ENCODE assay signal across 8 mouse cellular contexts in the genomic region with DNA sequence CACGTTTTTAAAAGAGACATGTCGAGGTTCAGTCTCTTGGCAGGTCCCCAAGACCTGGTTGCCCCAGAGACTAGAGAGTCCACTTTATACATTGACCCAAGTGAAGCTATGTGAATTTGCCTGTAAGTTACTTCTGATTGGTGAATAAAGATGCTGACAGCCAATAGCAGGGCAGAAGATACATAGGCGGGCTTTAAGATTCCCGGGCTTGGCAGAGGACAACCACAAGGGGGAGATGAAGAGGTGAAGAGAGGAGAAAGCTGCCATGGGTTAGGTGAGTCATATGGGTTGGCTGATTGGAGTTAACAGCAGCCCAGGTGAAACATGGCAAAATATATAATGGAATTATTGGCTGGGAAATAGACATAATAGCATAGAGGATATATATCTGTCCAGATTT. TPM values are rescaled to one million over a fixed set of nuclear protein-coding genes. Genes with fewer than 3 reads are reported as not detected.
DNase-seq lines count a peak whose midpoint lies in the region; ATAC-seq and TF ChIP-seq lines count a peak whose summit lies in the region.

No protein-coding gene starts in this region.

- no peak for TF ChIP-seq POLR2A in ES-Bruce4 (IDR thresholded peaks at IDR 0.05; ENCODE audit: insufficient read depth, low read length)
- TF ChIP-seq POLR2A in lung, adult 2 months (IDR thresholded peaks at IDR 0.05; ENCODE audit: borderline replicate concordance, extremely low read depth, low read depth, low read length): no peak

- no peaks in the 10 kb centered on the region for H3K9me3 ChIP-seq in ES-Bruce4 (replicated peaks; ENCODE audit: control insufficient read depth, insufficient read depth, low read length, poor library complexity, severe bottlenecking)
- no peaks in the 10 kb centered on the region for H3K9me3 ChIP-seq in embryonic facial prominence, embryonic 11.5 days (replicated peaks; ENCODE audit: control insufficient read depth, low read length)
- no peaks in the 10 kb centered on the region for H3K9me3 ChIP-seq in heart, embryonic 12.5 days (replicated peaks)

- no peaks in the 10 kb centered on the region for H3K36me3 ChIP-seq in ES-Bruce4 (ENCODE audit: control insufficient read depth, insufficient read depth, low read length, poor library complexity, severe bottlenecking)
- H3K36me3 ChIP-seq in embryonic facial prominence, embryonic 11.5 days (replicated peaks; ENCODE audit: control insufficient read depth, insufficient read depth, low read depth, low read length): no peaks in the 10 kb centered on the region
- peaks cover 11% of the 10 kb centered on the region for H3K36me3 ChIP-seq in heart, embryonic 12.5 days

- no peak overlapping the region for H3K4me3 ChIP-seq in ES-Bruce4 (ENCODE audit: low read depth, low read length)
- no peak overlapping the region for H3K4me3 ChIP-seq in embryonic facial prominence, embryonic 11.5 days (ENCODE audit: low read depth, low read length)
- no peak overlapping the region for H3K4me3 ChIP-seq in heart, embryonic 12.5 days
- H3K4me3 ChIP-seq in lung, adult 2 months (replicated peaks; ENCODE audit: extremely low read depth, low read depth, low read length): no peak overlapping the region

- TF ChIP-seq CTCF in ES-Bruce4 (IDR thresholded peaks at IDR 0.05; ENCODE audit: low read depth, low read length): peak; percentile 34
- peak; percentile 58 for TF ChIP-seq CTCF in lung, adult 2 months (IDR thresholded peaks at IDR 0.05; ENCODE audit: insufficient read depth, low read length)

- no peak for ATAC-seq in embryonic facial prominence, embryonic 11.5 days (replicated peaks; ENCODE audit: insufficient number of reproducible peaks, low FRiP score, low TSS enrichment, low read depth)
- ATAC-seq in heart, embryonic 12.5 days (ENCODE audit: insufficient number of reproducible peaks, low FRiP score): peak; percentile 36; the same call in 1 of the 2 replicates

- no peak overlapping the region for H3K9ac ChIP-seq in ES-Bruce4 (ENCODE audit: low read depth, poor library complexity, severe bottlenecking)
- H3K9ac ChIP-seq in embryonic facial prominence, embryonic 11.5 days (replicated peaks; ENCODE audit: low read length): no peak overlapping the region
- H3K9ac ChIP-seq in heart, embryonic 12.5 days: no peak overlapping the region

- 54% methylated on average over 4 of the region's 4 CpGs for WGBS in embryonic facial prominence, embryonic 11.5 days
- 46% methylated on average over 4 of the region's 4 CpGs for WGBS in heart, embryonic 12.5 days
- WGBS in large intestine, adult 2 months: 29% methylated on average over 4 of the region's 4 CpGs
- 40% methylated on average over 4 of the region's 4 CpGs for WGBS in lung, adult 2 months

- H3K4me2 ChIP-seq in embryonic facial prominence, embryonic 11.5 days (ENCODE audit: low read depth, low read length): no peak overlapping the region
- no peak overlapping the region for H3K4me2 ChIP-seq in heart, embryonic 12.5 days

- H3K4me1 ChIP-seq in ES-Bruce4 (ENCODE audit: control insufficient read depth, insufficient read depth, low read length): no peaks in the 10 kb centered on the region
- no peaks in the 10 kb centered on the region for H3K4me1 ChIP-seq in embryonic facial prominence, embryonic 11.5 days (ENCODE audit: control insufficient read depth, insufficient read depth, low read length)
- H3K4me1 ChIP-seq in heart, embryonic 12.5 days (replicated peaks): peaks cover 13% of the 10 kb centered on the region
- peaks cover 2% of the 10 kb centered on the region; the same call in 1 of the 2 replicates for H3K4me1 ChIP-seq in lung, adult 2 months (ENCODE audit: control insufficient read depth, insufficient read depth, low read length)

- DNase-seq in adrenal gland, postnatal 14 days: peak; percentile 89
- DNase-seq in embryonic facial prominence, embryonic 11.5 days (ENCODE audit: low spot score): peak; percentile 66
- DNase-seq in large intestine, adult 2 months (ENCODE audit: low read depth, low spot score): peak; percentile 76
- peak; percentile 41 for DNase-seq in lung, adult 2 months
- peak; percentile 17 for DNase-seq in retina, postnatal 7 days (ENCODE audit: low read depth, low spot score)
- DNase-seq in thymus, postnatal 4 days: peak; percentile 86

- H3K27ac ChIP-seq in ES-Bruce4 (ENCODE audit: insufficient read depth, low read length): no peak overlapping the region
- no peak overlapping the region for H3K27ac ChIP-seq in embryonic facial prominence, embryonic 11.5 days (replicated peaks; ENCODE audit: low read depth, low read length)
- H3K27ac ChIP-seq in heart, embryonic 12.5 days (ENCODE audit: poor library complexity, severe bottlenecking): no peak overlapping the region

- no peaks in the 10 kb centered on the region for H3K27me3 ChIP-seq in ES-Bruce4 (ENCODE audit: control insufficient read depth, insufficient read depth, low read length, poor library complexity, severe bottlenecking)
- no peaks in the 10 kb centered on the region for H3K27me3 ChIP-seq in embryonic facial prominence, embryonic 11.5 days (ENCODE audit: control insufficient read depth, insufficient read depth, low read length)
- H3K27me3 ChIP-seq in heart, embryonic 12.5 days (replicated peaks): no peaks in the 10 kb centered on the region

- no peak for TF ChIP-seq EP300 in ES-Bruce4 (IDR thresholded peaks at IDR 0.05; ENCODE audit: insufficient read depth, low read depth, low read length)

RNA-seq across cellular contexts. Expression of a gene that starts 25.8 kb away (rescaled TPM):
- not detected in 2 replicates for polyA plus RNA-seq in ES-Bruce4 (2011; ENCODE audit: insufficient read depth, insufficient read length, low read depth, missing spikeins)
- total RNA-seq in adrenal gland, postnatal 14 days (2021): 1.4 TPM in 1 of 2 replicates, not detected in the other
- 1.1 and 2.3 TPM in 2 replicates for polyA plus RNA-seq in embryonic facial prominence, embryonic 11.5 days (2014; fragmentation: Nextera tagmentation; extraction: Ambion mirVana)
- polyA plus RNA-seq in heart, embryonic 12.5 days (2016; fragmentation: Nextera tagmentation; extraction: Ambion mirVana): 3.3 and 4.6 TPM in 2 replicates
- polyA plus RNA-seq in large intestine, adult 2 months (2012; rRNA removed): 4.1 and 4.6 TPM in 2 replicates
- 22.9 and 32.8 TPM in 2 replicates for polyA plus RNA-seq in lung, adult 2 months (2012; rRNA removed)

RNA-seq across cellular contexts. Expression of a gene that starts 26.5 kb away (rescaled TPM):
- polyA plus RNA-seq in ES-Bruce4 (2011; ENCODE audit: insufficient read depth, insufficient read length, low read depth, missing spikeins): 14.5 and 20.7 TPM in 2 replicates
- total RNA-seq in adrenal gland, postnatal 14 days (2021): 128 and 148 TPM in 2 replicates
- 34.8 and 35.6 TPM in 2 replicates for polyA plus RNA-seq in embryonic facial prominence, embryonic 11.5 days (2014; fragmentation: Nextera tagmentation; extraction: Ambion mirVana)
- polyA plus RNA-seq in heart, embryonic 12.5 days (2016; fragmentation: Nextera tagmentation; extraction: Ambion mirVana): 38.7 and 41.4 TPM in 2 replicates
- polyA plus RNA-seq in large intestine, adult 2 months (2012; rRNA removed): 14.4 and 19.0 TPM in 2 replicates
- polyA plus RNA-seq in lung, adult 2 months (2012; rRNA removed): 31.1 and 47.2 TPM in 2 replicates

RNA-seq across cellular contexts. Expression of a gene that starts 49.7 kb away (rescaled TPM):
- polyA plus RNA-seq in ES-Bruce4 (2011; ENCODE audit: insufficient read depth, insufficient read length, low read depth, missing spikeins): 1.9 and 3.2 TPM in 2 replicates
- 3.4 and 4.4 TPM in 2 replicates for total RNA-seq in adrenal gland, postnatal 14 days (2021)
- 12.2 and 12.5 TPM in 2 replicates for polyA plus RNA-seq in embryonic facial prominence, embryonic 11.5 days (2014; fragmentation: Nextera tagmentation; extraction: Ambion mirVana)
- 6.6 and 8.2 TPM in 2 replicates for polyA plus RNA-seq in heart, embryonic 12.5 days (2016; fragmentation: Nextera tagmentation; extraction: Ambion mirVana)
- polyA plus RNA-seq in large intestine, adult 2 months (2012; rRNA removed): 0.63 and 1.3 TPM in 2 replicates
- polyA plus RNA-seq in lung, adult 2 months (2012; rRNA removed): 3.8 and 6.3 TPM in 2 replicates

Comparison
In these comparisons a context has a peak if more than half of its experiments do, and no peak if none do; other contexts are left out.
1. DNase-seq: peak in every context shown above with its lines; median percentile 89 in adrenal gland, postnatal 14 days; 86 in thymus, postnatal 4 days; 76 in large intestine, adult 2 months; 66 in embryonic facial prominence, embryonic 11.5 days; 41 in lung, adult 2 months; 17 in retina, postnatal 7 days.